Mouse (Mus musculus): Measurements from ENCODE around the gene C130032M10Rik.
A peak's percentile ranks its signal among the peaks of the same experiment; 100 is the strongest.

Gene C130032M10Rik

GRCm38 (mm10) chr9:114515364-114515763 is at the start of gene C130032M10Rik:
Gene C130032M10Rik, plus strand, starts transcription at chr9:114515697.
- no peak for DNase-seq (ENCODE audit: low read depth, low spot score)

GRCm38 (mm10) chr9:114466871-114467270 is 48.6 kb upstream of the C130032M10Rik start:
- no peak for DNase-seq (ENCODE audit: low read depth, low spot score)

- DNase-seq (ENCODE audit: low read depth, low spot score), result no peak
These were observed 47.3 kb upstream of the C130032M10Rik start for GRCm38 (mm10) chr9:114468217-114468616.

GRCm38 (mm10) chr9:114468701-114469100 is 46.8 kb upstream of the C130032M10Rik start:
- no peak for DNase-seq (ENCODE audit: low read depth, low spot score)

- DNase-seq (ENCODE audit: low read depth, low spot score), result no peak
These were observed 43.6 kb upstream of the C130032M10Rik start for GRCm38 (mm10) chr9:114471892-114472291.

- DNase-seq (ENCODE audit: low read depth, low spot score), result no peak
These were observed 38.5 kb upstream of the C130032M10Rik start for GRCm38 (mm10) chr9:114477019-114477418.

GRCm38 (mm10) chr9:114480940-114481339 is 34.6 kb upstream of the C130032M10Rik start:
- no peak for DNase-seq (ENCODE audit: low read depth, low spot score)

- no peak for DNase-seq (ENCODE audit: low read depth, low spot score)
These were observed 30.7 kb upstream of the C130032M10Rik start for GRCm38 (mm10) chr9:114484771-114485170.

- no peak for DNase-seq (ENCODE audit: low read depth, low spot score)
These were observed 28.7 kb upstream of the C130032M10Rik start for GRCm38 (mm10) chr9:114486808-114487207.

GRCm38 (mm10) chr9:114487481-114488258 is 27.8 kb upstream of the C130032M10Rik start:
- DNase-seq (ENCODE audit: low read depth, low spot score), result no peak

GRCm38 (mm10) chr9:114496469-114496868 is 19.0 kb upstream of the C130032M10Rik start:
- DNase-seq (ENCODE audit: low read depth, low spot score), result no peak

- peak; percentile 49 for DNase-seq (ENCODE audit: low read depth, low spot score)
These were observed 17.3 kb upstream of the C130032M10Rik start for GRCm38 (mm10) chr9:114498218-114498617.

GRCm38 (mm10) chr9:114499783-114500515 is 15.5 kb upstream of the C130032M10Rik start:
- peak; percentile 3 for DNase-seq (ENCODE audit: low read depth, low spot score)

GRCm38 (mm10) chr9:114501111-114501510 is 14.4 kb upstream of the C130032M10Rik start:
- no peak for DNase-seq (ENCODE audit: low read depth, low spot score)

GRCm38 (mm10) chr9:114501913-114502312 is 13.6 kb upstream of the C130032M10Rik start:
- DNase-seq (ENCODE audit: low read depth, low spot score), result no peak

- no peak for DNase-seq (ENCODE audit: low read depth, low spot score)
These were observed 12.6 kb upstream of the C130032M10Rik start for GRCm38 (mm10) chr9:114502711-114503427.

- DNase-seq (ENCODE audit: low read depth, low spot score), result no peak
These were observed 10.7 kb upstream of the C130032M10Rik start, which contains the start of gene Ccr4 for GRCm38 (mm10) chr9:114504816-114505215. Gene Ccr4, minus strand, starts transcription at chr9:114504916.

- DNase-seq (ENCODE audit: low read depth, low spot score), result no peak
These were observed 8.9 kb upstream of the C130032M10Rik start for GRCm38 (mm10) chr9:114506564-114506963.

GRCm38 (mm10) chr9:114507421-114507820 is 8.1 kb upstream of the C130032M10Rik start:
- DNase-seq (ENCODE audit: low read depth, low spot score), result no peak

- no peak for DNase-seq (ENCODE audit: low read depth, low spot score)
These were observed 5.7 kb upstream of the C130032M10Rik start for GRCm38 (mm10) chr9:114509785-114510184.

- DNase-seq (ENCODE audit: low read depth, low spot score), result no peak
These were observed 2.7 kb upstream of the C130032M10Rik start for GRCm38 (mm10) chr9:114512831-114513230.

GRCm38 (mm10) chr9:114517924-114518497 is 2.5 kb downstream of the C130032M10Rik start:
- no peak for DNase-seq (ENCODE audit: low read depth, low spot score)
